Mouse (Mus musculus) embryonic fibroblast, embryonic 13.5 days (primary cell): Measurements from ENCODE around the gene Traf2.

Source experiments
- CTCF ChIP-seq: IDR thresholded peaks from 2 replicates; pipeline ENCODE4 v1.5.1; 2011; ENCODE audit warnings: mild to moderate bottlenecking, control low read depth, low read length, moderate library complexity, borderline replicate concordance; ENCODE audit not compliant: insufficient read depth
- POLR2A ChIP-seq: IDR thresholded peaks from 2 replicates; pipeline ENCODE4 v1.6.1; 2011; ENCODE audit warnings: low read depth, mild to moderate bottlenecking, control low read depth, low read length, moderate library complexity

DNA sequence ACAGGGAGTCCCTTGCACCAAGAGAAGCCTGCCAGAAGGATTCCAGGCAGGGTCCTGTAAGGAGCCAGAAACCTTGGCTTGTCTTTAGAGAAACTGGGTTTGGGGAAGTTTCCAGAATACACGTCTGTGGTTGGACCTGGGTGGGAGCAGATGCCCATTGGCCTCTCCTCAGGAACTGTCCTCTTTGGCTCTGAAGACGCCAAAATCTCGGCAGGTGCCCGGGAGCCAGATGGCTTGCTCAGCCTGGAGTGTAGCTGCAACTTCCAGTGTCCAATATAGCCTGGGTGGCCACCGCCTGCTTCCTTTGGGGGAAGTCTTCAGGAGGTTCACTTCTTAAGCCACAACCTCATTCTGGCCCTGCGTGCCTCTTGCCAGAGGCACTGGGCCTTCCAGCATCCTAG is 35.2 kb upstream of the Traf2 start:
- TF ChIP-seq CTCF (no peak), POLR2A (no peak)
